Mouse (Mus musculus): ENCODE data around the gene Camk2d.

Camk2d gene

GRCm38 (mm10) chr3:126650747-126651146, 54.6 kb downstream of the Camk2d start:
- DNase-seq (ENCODE audit: low spot score): no peak

DNA sequence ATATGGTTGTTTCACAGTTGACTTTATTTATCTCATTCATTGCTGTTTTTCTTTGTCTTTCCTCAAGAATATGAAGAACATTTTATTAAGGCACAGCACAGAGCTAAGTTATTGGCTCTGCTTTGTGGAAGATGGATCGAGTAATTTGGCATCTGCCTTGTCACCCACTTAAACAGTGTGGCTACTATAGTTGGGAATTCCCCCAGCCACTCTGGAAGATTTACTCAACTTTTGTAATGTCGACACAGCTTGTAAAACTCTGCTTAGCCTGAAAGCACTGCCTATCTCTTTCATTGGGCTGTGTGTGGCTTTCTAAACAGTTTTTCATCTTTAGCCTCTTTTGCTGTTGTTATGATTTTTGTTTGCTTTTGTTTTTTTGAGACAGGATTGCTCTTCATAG, 56.3 kb downstream of the Camk2d start:
- no peak for DNase-seq (ENCODE audit: low spot score)

DNA sequence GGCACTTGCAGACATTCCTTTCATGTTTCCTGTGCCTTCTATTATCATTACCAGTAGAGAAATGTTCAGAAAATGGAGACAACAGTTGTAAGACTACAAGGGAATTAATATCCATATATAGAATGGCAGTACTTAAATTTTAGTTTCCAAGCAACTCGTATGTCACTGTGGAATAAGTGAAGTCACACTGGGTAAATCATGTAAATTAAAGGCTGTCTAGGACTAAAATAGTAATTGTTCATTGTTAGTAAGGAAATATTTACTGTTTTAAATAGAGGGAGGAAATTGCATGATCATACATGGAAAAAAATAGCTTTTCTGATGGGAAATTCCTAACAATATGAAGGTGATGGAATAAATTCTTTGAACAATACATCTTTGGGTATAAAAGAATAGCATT, 57.0 kb downstream of the Camk2d start:
- no peak for DNase-seq (ENCODE audit: low spot score)

GRCm38 (mm10) chr3:126656173-126656572, 60.1 kb downstream of the Camk2d start:
- DNase-seq (ENCODE audit: low spot score): no peak

DNA sequence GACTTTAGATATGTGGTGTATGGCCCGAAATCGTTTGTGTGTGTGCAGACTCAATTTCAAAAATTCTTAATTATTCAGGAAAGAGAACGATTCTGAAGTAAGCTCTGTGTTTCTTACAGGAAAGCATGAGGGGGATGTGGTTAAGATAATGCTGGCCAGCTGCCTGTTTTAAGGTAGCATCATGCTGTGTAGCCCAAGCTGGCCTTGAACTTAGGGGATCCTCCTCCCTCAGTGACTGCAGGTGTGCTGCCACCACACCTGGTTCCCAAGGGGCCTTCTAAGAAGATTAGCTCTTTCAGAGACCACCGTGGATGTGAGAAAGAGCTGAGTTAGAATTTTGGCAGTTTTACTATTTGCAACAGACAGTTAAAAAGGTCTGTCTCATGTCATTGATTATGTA, 61.8 kb downstream of the Camk2d start:
- DNase-seq (ENCODE audit: low spot score): no peak

GRCm38 (mm10) chr3:126658791-126659190, 62.7 kb downstream of the Camk2d start:
- DNase-seq (ENCODE audit: low spot score): no peak

- no peak for DNase-seq (ENCODE audit: low spot score)
Measured at GRCm38 (mm10) chr3:126659235-126659634, 63.1 kb downstream of the Camk2d start.

DNA sequence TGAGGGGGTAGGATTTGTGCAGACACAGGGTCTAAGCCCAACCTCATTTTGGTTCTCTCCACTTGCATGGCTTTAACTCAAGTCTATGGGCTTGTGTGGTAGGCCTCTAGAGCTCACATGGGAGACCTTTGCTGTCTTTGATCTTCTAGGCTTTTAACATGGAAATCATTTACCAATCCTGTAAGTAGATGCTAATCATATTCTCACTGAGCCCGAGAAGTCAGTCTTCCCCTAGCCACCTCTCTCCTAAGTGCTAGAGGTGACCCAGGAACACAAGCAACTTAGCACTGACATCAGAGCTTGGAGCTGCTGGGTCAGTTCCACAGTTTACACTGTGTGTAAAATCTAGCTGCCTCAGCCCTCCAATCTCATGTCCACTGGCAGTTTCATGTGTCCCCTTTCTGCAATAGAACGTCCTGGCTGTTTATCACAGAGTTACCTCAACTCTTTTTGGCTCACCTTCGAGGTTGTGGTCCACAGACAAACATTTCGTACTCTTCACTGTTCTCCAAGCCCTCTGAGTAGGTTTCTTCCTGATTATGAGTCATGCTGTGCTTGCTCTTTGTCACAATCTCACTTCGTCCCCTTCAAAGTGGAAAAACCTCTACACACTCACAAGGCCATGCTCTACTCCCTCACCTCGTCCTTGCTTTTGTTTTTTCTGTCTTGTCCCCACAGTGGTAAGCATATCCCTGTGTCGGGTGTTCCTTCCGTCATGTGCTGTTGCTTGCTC, 63.9 kb downstream of the Camk2d start:
- DNase-seq (ENCODE audit: low spot score): no peak

DNA sequence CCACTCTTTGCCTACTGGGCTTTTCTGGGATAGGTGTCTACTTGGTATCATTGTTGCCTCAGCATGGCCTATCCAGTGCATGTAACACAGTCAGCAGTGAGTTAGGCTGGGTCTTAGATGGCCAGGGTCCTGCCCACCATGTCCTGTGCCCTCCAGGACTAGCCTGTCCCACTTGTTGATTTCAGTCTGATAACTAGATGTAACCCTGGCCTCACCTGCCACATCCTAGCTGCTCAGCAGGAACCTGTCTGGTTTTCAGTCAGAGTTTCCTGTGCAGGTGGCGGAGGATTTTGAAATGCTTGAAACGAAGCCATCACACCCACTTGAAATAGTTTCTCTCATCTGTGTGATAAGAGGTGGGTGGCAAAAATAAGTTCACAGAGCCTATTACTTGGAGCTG, 64.5 kb downstream of the Camk2d start:
- DNase-seq (ENCODE audit: low spot score): no peak

DNA sequence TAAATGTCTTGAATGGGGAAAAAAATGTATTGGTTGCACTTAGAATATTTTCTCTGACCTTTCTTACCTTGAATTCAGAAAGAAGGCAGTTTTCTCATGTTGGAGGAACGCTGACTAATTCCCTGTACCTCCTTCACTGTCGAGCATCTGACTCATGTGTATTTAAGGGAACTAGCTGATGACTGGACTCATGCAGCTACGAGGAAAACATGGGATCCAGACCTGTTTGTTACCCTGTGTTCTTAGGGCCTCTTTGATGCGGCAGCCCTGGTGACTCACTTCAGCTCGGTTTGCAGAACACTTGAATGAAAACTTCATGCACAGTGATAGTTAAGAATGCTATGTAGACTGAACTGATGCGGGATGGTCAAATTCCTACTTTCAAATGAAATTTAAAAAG, 64.9 kb downstream of the Camk2d start:
- no peak for DNase-seq (ENCODE audit: low spot score)

DNA sequence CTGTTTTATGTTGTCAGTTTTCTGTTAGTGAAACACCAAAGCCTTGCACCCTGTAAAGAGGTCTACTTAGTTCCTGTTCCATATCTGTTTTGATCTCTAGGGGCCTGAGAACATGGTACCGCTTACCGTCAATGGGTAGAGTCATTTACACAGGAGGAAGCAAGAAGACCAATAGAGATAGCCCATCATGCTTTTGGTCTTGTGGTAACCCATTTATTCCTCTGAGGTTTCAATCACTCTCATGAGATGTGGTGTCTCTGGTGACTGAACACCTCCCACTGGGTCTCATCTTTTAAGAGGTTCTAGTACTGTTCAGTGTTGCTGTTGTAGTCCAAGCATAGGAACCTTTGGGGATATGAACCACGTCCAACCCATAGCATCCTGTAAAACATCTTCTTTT, 65.8 kb downstream of the Camk2d start:
- DNase-seq (ENCODE audit: low spot score): no peak

DNA sequence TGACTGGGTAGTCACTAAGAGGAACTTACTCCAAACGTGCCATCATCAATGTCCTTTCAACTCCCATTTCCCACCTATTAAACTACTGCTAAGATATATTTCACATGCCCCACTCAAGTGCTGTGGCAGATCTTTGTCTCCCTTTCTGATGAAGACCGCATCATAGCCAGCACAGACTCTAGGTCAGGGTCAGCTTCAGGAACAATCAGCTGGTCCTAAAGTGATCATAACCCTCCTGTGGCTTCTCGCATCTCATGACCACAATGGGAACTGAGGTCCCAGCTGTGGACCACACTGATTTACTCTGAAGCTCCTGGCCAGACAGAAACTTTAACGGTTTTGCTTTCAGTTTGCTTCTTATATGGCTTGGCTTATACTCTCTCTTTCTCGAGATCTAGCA, 67.3 kb downstream of the Camk2d start:
- no peak for DNase-seq (ENCODE audit: low spot score)

- no peak for DNase-seq (ENCODE audit: low spot score)
Measured at GRCm38 (mm10) chr3:126665866-126666265, 69.8 kb downstream of the Camk2d start.

DNA sequence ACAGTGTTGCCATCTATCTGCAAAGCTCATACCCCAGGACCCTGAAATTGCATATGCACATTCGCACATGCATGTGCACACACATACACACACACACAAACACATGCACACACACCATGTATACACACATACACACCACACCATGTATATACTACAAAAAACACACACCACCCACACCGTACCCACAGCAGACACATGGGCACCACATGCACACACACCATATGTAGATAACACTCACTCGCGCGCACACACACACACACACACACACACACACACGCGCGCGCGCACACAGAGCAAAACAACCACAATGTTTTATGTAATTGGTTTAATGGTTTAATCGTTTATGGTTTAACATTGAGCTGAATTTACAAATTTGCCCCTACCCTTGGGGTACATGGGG, 70.9 kb downstream of the Camk2d start:
- no peak for DNase-seq (ENCODE audit: low spot score)

DNA sequence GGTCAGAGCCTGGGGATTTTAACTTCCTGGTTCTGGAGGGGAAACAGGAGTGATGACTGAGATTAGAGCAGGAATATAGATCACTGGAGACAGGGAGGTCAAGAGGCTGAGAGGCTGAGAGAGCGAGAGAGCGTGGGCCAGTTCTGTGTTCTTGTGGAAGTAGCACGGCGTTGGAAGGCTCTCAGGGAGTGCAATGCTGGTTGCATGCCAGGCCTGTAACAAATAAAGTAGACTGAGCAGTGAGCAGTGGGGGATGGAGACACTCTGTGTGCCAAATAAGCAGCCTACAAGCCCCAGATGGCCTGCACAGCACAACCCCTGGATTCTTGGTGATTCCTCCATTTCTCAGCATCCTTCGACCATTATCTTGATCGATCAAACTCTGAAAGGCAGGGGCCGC, 71.3 kb downstream of the Camk2d start:
- DNase-seq (ENCODE audit: low spot score): no peak

DNA sequence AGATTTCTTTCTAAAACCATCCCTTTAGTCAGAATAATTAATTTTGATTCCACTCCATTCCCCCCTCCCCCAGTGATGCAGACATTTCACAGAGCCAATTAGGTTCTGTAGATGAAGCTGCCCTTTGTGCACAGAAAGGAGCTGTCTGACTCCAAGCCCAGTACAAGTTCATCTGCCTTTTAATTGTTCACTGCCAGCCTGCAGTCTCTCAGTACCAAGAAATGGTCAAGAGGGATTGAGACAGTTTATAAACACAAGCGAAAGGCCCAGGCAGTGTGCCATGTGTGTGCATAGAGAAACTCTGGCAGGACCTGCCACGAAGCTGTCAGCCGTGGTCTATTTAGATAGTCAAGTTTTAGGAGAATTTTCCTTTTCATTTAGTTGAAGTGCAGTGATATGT, 72.0 kb downstream of the Camk2d start:
- DNase-seq (ENCODE audit: low spot score): no peak

GRCm38 (mm10) chr3:126668692-126669091, 72.6 kb downstream of the Camk2d start:
- DNase-seq (ENCODE audit: low spot score): no peak

GRCm38 (mm10) chr3:126670413-126670812, 74.3 kb downstream of the Camk2d start:
- DNase-seq (ENCODE audit: low spot score): no peak

- DNase-seq (ENCODE audit: low spot score): no peak
Measured at GRCm38 (mm10) chr3:126671292-126671691, 75.2 kb downstream of the Camk2d start.

GRCm38 (mm10) chr3:126681051-126681450, 84.9 kb downstream of the Camk2d start:
- no peak for DNase-seq (ENCODE audit: low spot score)

- DNase-seq (ENCODE audit: low spot score): no peak
Measured at GRCm38 (mm10) chr3:126681996-126682395, 85.9 kb downstream of the Camk2d start.

GRCm38 (mm10) chr3:126685363-126685762, 89.3 kb downstream of the Camk2d start:
- DNase-seq (ENCODE audit: low spot score): no peak

- DNase-seq (ENCODE audit: low spot score): no peak
Measured at GRCm38 (mm10) chr3:126687150-126687549, 91.0 kb downstream of the Camk2d start.

GRCm38 (mm10) chr3:126688516-126688915, 92.4 kb downstream of the Camk2d start:
- DNase-seq (ENCODE audit: low spot score): no peak
